Mouse (Mus musculus) myocyte (in vitro differentiated cells): ENCODE results near the gene Rere. TPM values are rescaled to one million over a fixed set of nuclear protein-coding genes. Genes with fewer than 3 reads are reported as not detected.

Experiments
- H3K27me3 ChIP-seq: one replicate; pipeline ENCODE4 v1.6.1; 2011; ENCODE audit not compliant: control insufficient read depth, insufficient read depth, insufficient read length
- H3K36me3 ChIP-seq: one replicate; pipeline ENCODE4 v1.6.1; 2011; ENCODE audit not compliant: control insufficient read depth, insufficient read depth
- H3K4me2 ChIP-seq: one replicate; pipeline ENCODE4 v1.6.1; 2011; ENCODE audit warnings: low read depth, control low read depth
- H3K4me3 ChIP-seq: one replicate; pipeline ENCODE4 v1.5.1; 2011; ENCODE audit warnings: mild to moderate bottlenecking, control low read depth, moderate library complexity
- H3K79me2 ChIP-seq: one replicate; pipeline ENCODE4 v1.6.1; 2011; ENCODE audit not compliant: control insufficient read depth, insufficient read depth
- H3ac ChIP-seq: one replicate; pipeline ENCODE4 v1.6.1; 2011; ENCODE audit not compliant: control insufficient read depth, insufficient read length
- CEBPB ChIP-seq: IDR thresholded peaks from 2 replicates; pipeline ENCODE4 v1.6.1; 2011; ENCODE audit warnings: mild to moderate bottlenecking, moderate library complexity; ENCODE audit not compliant: poor library complexity, insufficient read depth, severe bottlenecking
- E2F4 ChIP-seq: IDR thresholded peaks from one replicate; pipeline ENCODE4 v1.6.1; 2011; ENCODE audit warnings: mild to moderate bottlenecking, control low read depth, moderate library complexity; ENCODE audit not compliant: insufficient read depth
- MAX ChIP-seq: IDR thresholded peaks from one replicate; pipeline ENCODE4 v1.6.1; 2011; ENCODE audit warnings: low read depth, mild to moderate bottlenecking, control low read depth
- MYOD1 ChIP-seq, 3 experiments: IDR thresholded peaks; one replicate each; pipeline ENCODE4 v1.6.1; 2011; ENCODE audit warnings: control low read depth in 2 of 3, low read depth in 2 of 3, mild to moderate bottlenecking in 2 of 3, moderate library complexity in 1 of 3; ENCODE audit not compliant: insufficient read length in 2 of 3, control insufficient read depth in 1 of 3
- MYOG ChIP-seq, 3 experiments: IDR thresholded peaks; one replicate each; pipeline ENCODE4 v1.6.1; 2011; ENCODE audit warnings: control low read depth in 2 of 3, low read depth in 2 of 3, mild to moderate bottlenecking in 2 of 3; ENCODE audit not compliant: insufficient read length in 2 of 3, control insufficient read depth in 1 of 3, insufficient read depth in 1 of 3
- POLR2A ChIP-seq: IDR thresholded peaks from one replicate; pipeline ENCODE4 v1.6.1; 2011; ENCODE audit warnings: low read depth, mild to moderate bottlenecking, control low read depth, moderate library complexity; ENCODE audit not compliant: insufficient read length
- POLR2AphosphoS2 ChIP-seq: IDR thresholded peaks from one replicate; pipeline ENCODE4 v1.6.1; 2011; ENCODE audit warnings: low read depth, control low read depth; ENCODE audit not compliant: insufficient read length
- REST ChIP-seq: IDR thresholded peaks from one replicate; pipeline ENCODE4 v1.6.1; 2011; ENCODE audit warnings: mild to moderate bottlenecking, control low read depth, moderate library complexity; ENCODE audit not compliant: insufficient read depth, insufficient read length
- SRF ChIP-seq: IDR thresholded peaks from one replicate; pipeline ENCODE4 v1.6.1; 2011; ENCODE audit warnings: low read depth; ENCODE audit not compliant: control insufficient read depth, insufficient read length
- TCF12 ChIP-seq: IDR thresholded peaks from one replicate; pipeline ENCODE4 v1.6.1; 2011; ENCODE audit warnings: mild to moderate bottlenecking, control low read depth; ENCODE audit not compliant: poor library complexity, insufficient read depth, severe bottlenecking
- TCF3 ChIP-seq: IDR thresholded peaks from one replicate; pipeline ENCODE4 v1.6.1; 2011; ENCODE audit warnings: low read depth, control low read depth; ENCODE audit not compliant: insufficient read length
- USF1 ChIP-seq: IDR thresholded peaks from one replicate; pipeline ENCODE4 v1.6.1; 2011; ENCODE audit warnings: low read depth, mild to moderate bottlenecking, control low read depth, moderate library complexity
- polyA plus RNA-seq: library from polyadenylated mRNA; unstranded; fragments of >200 nt; fragmentation: generic; extraction: Trizol; gene quantifications from one replicate; pipeline ENCODE4 v1.2.1, GENCODE M21; 2012; ENCODE audit warnings: missing spikeins

Rere gene
- polyA plus RNA-seq, 1 experiment = 34.0 TPM

- peaks cover 12% of the 10 kb centered on the region for H3K36me3 ChIP-seq
- TF ChIP-seq TCF12 (no peak), MYOG (IDR thresholded peaks at IDR 0.05; ENCODE audit: control insufficient read depth in 1 of 3, insufficient read depth in 1 of 3, insufficient read length in 2 of 3, low read depth in 2 of 3) (peak in 2 of 3 experiments; percentile 27 to 72), MYOD1 (IDR thresholded peaks at IDR 0.05; ENCODE audit: control insufficient read depth in 1 of 3, insufficient read length in 2 of 3, low read depth in 2 of 3) (peak in 1 of 3 experiments; percentile 47)
- H3K4me3 ChIP-seq = no peak overlapping the region
- H3ac ChIP-seq = no peak overlapping the region
- H3K79me2 ChIP-seq = peaks cover 99% of the 10 kb centered on the region
- H3K27me3 ChIP-seq = no peaks in the 10 kb centered on the region
- H3K4me2 ChIP-seq = peak overlapping the region; percentile 77
These were observed 121.2 kb downstream of the Rere start for GRCm38 (mm10) chr4:150402608-150402985.

GRCm38 (mm10) chr4:150403941-150404340, 122.5 kb downstream of the Rere start:
- Histone ChIP-seq H3K4me3 (no peak overlapping the region), H3K36me3 (peaks cover 23% of the 10 kb centered on the region), H3ac (no peak overlapping the region), H3K27me3 (no peaks in the 10 kb centered on the region), H3K4me2 (peak overlapping the region; percentile 43), H3K79me2 (peaks cover 94% of the 10 kb centered on the region)
- TF ChIP-seq USF1 (no peak), MYOG (IDR thresholded peaks at IDR 0.05; ENCODE audit: control insufficient read depth in 1 of 3, insufficient read depth in 1 of 3, insufficient read length in 2 of 3, low read depth in 2 of 3) (no peak), MAX (no peak), POLR2AphosphoS2 (no peak), MYOD1 (IDR thresholded peaks at IDR 0.05; ENCODE audit: control insufficient read depth in 1 of 3, insufficient read length in 2 of 3, low read depth in 2 of 3) (no peak), REST (no peak), POLR2A (no peak), E2F4 (no peak), CEBPB (no peak), TCF3 (no peak), TCF12 (no peak), SRF (no peak)

- Histone ChIP-seq H3K36me3 (peaks cover 23% of the 10 kb centered on the region), H3K4me2 (peak overlapping the region; percentile 43), H3K4me3 (no peak overlapping the region), H3K79me2 (peaks cover 88% of the 10 kb centered on the region), H3K27me3 (no peaks in the 10 kb centered on the region), H3ac (no peak overlapping the region)
- TF ChIP-seq CEBPB (no peak), MYOD1 (IDR thresholded peaks at IDR 0.05; ENCODE audit: control insufficient read depth in 1 of 3, insufficient read length in 2 of 3, low read depth in 2 of 3) (peak; percentile 53 to 83 (median 72)), POLR2A (no peak), TCF3 (no peak), TCF12 (peak; percentile 58), MYOG (IDR thresholded peaks at IDR 0.05; ENCODE audit: control insufficient read depth in 1 of 3, insufficient read depth in 1 of 3, insufficient read length in 2 of 3, low read depth in 2 of 3) (peak; percentile 43 to 88 (median 87)), REST (no peak)
These were observed 123.1 kb downstream of the Rere start for GRCm38 (mm10) chr4:150404583-150404982.

GRCm38 (mm10) chr4:150405786-150406185, 124.3 kb downstream of the Rere start:
- Histone ChIP-seq H3K36me3 (peaks cover 23% of the 10 kb centered on the region), H3K79me2 (peaks cover 85% of the 10 kb centered on the region), H3K4me2 (no peak overlapping the region), H3K4me3 (no peak overlapping the region), H3ac (no peak overlapping the region), H3K27me3 (no peaks in the 10 kb centered on the region)
- TF ChIP-seq POLR2AphosphoS2 = no peak
- TF ChIP-seq REST = no peak

- H3K79me2 ChIP-seq = peaks cover 84% of the 10 kb centered on the region
- TF ChIP-seq MYOG (IDR thresholded peaks at IDR 0.05; ENCODE audit: control insufficient read depth in 1 of 3, insufficient read depth in 1 of 3, insufficient read length in 2 of 3, low read depth in 2 of 3) (no peak), POLR2A (no peak), CEBPB (no peak), E2F4 (no peak), MYOD1 (IDR thresholded peaks at IDR 0.05; ENCODE audit: control insufficient read depth in 1 of 3, insufficient read length in 2 of 3, low read depth in 2 of 3) (no peak), TCF3 (no peak), POLR2AphosphoS2 (no peak), USF1 (no peak), SRF (no peak), TCF12 (no peak), MAX (no peak), REST (no peak)
- no peak overlapping the region for H3K4me3 ChIP-seq
- peaks cover 23% of the 10 kb centered on the region for H3K36me3 ChIP-seq
- no peak overlapping the region for H3ac ChIP-seq
- H3K4me2 ChIP-seq = no peak overlapping the region
- H3K27me3 ChIP-seq = no peaks in the 10 kb centered on the region
These were observed 124.9 kb downstream of the Rere start for GRCm38 (mm10) chr4:150406320-150406719.
